Mouse (Mus musculus): ENCODE data around the gene Fblim1.

Gene Fblim1

GRCm38 (mm10) chr4:141537706-141538407 is 68.0 kb downstream of the Fblim1 start:
- peak; percentile 40 for DNase-seq

- DNase-seq, result no peak
These were observed 68.7 kb downstream of the Fblim1 start for GRCm38 (mm10) chr4:141537226-141537610.

GRCm38 (mm10) chr4:141536291-141537225 is 69.3 kb downstream of the Fblim1 start:
- peak; percentile 76 for DNase-seq

- peak; percentile 61 for DNase-seq
These were observed 70.8 kb downstream of the Fblim1 start for GRCm38 (mm10) chr4:141534947-141535680.

GRCm38 (mm10) chr4:141530979-141531378 is 74.9 kb downstream of the Fblim1 start:
- no peak for DNase-seq

GRCm38 (mm10) chr4:141528938-141529337 is 77.0 kb downstream of the Fblim1 start:
- no peak for DNase-seq

GRCm38 (mm10) chr4:141526936-141527650 is 78.8 kb downstream of the Fblim1 start:
- no peak for DNase-seq

All from right cerebral cortex, postnatal 4 days (tissue).